Mouse (Mus musculus) testis, adult 2 months (tissue): ENCODE measurements around the gene Snx30.

Experiments used
- CTCF ChIP-seq: fragments of 200-500 bp; IDR thresholded peaks from 2 replicates; pipeline ENCODE4 v1.5.1; 2012; ENCODE audit warnings: low read depth, mild to moderate bottlenecking, inconsistent platforms, low read length, moderate library complexity; ENCODE audit not compliant: control insufficient read depth, insufficient read depth, insufficient replicate concordance
- POLR2A ChIP-seq: fragments of 200-500 bp; IDR thresholded peaks from 2 replicates; pipeline ENCODE4 v1.6.1; 2012; ENCODE audit warnings: low read depth, mild to moderate bottlenecking, inconsistent platforms, low read length, moderate library complexity; ENCODE audit not compliant: control insufficient read depth

- TF ChIP-seq CTCF (no peak), POLR2A (no peak)
Measured at GRCm38 (mm10) chr4:59757452-59758435, 47.9 kb upstream of the Snx30 start.
